Mouse (Mus musculus): ENCODE results near the gene Hdgf. TPM values are rescaled to one million over a fixed set of nuclear protein-coding genes. Genes with fewer than 3 reads are reported as not detected.

Gene Hdgf
- polyA plus RNA-seq, 1 experiment = 279 TPM

- TF ChIP-seq FOSL1 (IDR thresholded peaks at IDR 0.05; ENCODE audit: insufficient read depth, low read length, poor library complexity, severe bottlenecking) = no peak
- TF ChIP-seq MAX (IDR thresholded peaks at IDR 0.05) = no peak
- no peak for TF ChIP-seq CTCF (IDR thresholded peaks at IDR 0.05; ENCODE audit: control insufficient read depth, insufficient read depth, insufficient read length)
- no peak for TF ChIP-seq MYOD1 (IDR thresholded peaks at IDR 0.05; ENCODE audit: control insufficient read depth, insufficient read length, low read depth)
- no peak for TF ChIP-seq USF1 (IDR thresholded peaks at IDR 0.05; ENCODE audit: low read depth)
- no peak for TF ChIP-seq MYOG (IDR thresholded peaks at IDR 0.05; ENCODE audit: control insufficient read depth, extremely low read depth, insufficient read length)
- TF ChIP-seq CEBPB (IDR thresholded peaks at IDR 0.05; ENCODE audit: low read depth) = no peak
- H3K79me2 ChIP-seq (ENCODE audit: control insufficient read depth, insufficient read depth) = peaks cover 18% of the 10 kb centered on the region
- peaks cover 59% of the 10 kb centered on the region for H3K36me3 ChIP-seq (ENCODE audit: control insufficient read depth, insufficient read depth)
- H3ac ChIP-seq (ENCODE audit: control insufficient read depth, insufficient read length, low read depth) = peak overlapping the region; percentile 72
- H3K27me3 ChIP-seq (ENCODE audit: control insufficient read depth, insufficient read depth, insufficient read length) = no peaks in the 10 kb centered on the region
- peaks cover 10% of the 10 kb centered on the region for H3K79me3 ChIP-seq (ENCODE audit: low read depth)
- H3K4me3 ChIP-seq (ENCODE audit: insufficient read depth, poor library complexity, severe bottlenecking) = peak overlapping the region; percentile 53
Measured at GRCm38 (mm10) chr3:87920270-87920943, 14.3 kb downstream of the Hdgf start.

DNA sequence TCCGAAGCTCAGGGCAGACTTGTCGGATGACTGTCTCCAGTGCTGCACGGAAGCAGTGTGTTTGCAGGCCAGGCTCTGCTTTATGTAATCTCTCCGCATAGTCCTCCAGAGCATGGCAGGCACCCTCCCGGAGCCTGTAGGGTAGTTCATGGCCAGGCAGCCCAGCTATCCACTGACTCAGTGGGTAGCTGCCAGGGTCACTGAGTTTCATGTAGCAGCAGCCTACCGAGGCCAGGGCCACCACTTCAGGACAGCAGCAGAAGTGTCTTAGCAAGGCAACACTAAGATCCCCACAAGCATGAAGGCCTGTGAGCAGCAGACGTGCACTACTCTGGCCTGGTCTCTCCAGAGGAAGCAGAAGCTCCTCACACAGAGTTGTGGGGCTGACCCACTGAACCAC, 18.9 kb downstream of the Hdgf start:
- no peak overlapping the region for H3K4me3 ChIP-seq (ENCODE audit: insufficient read depth, poor library complexity, severe bottlenecking)
- no peak for TF ChIP-seq MYOG (IDR thresholded peaks at IDR 0.05; ENCODE audit: control insufficient read depth, extremely low read depth, insufficient read length)
- no peak for TF ChIP-seq MAX (IDR thresholded peaks at IDR 0.05)
- TF ChIP-seq CEBPB (IDR thresholded peaks at IDR 0.05; ENCODE audit: low read depth) = no peak
- no peak for TF ChIP-seq MYOD1 (IDR thresholded peaks at IDR 0.05; ENCODE audit: control insufficient read depth, insufficient read length, low read depth)
- no peak for TF ChIP-seq CTCF (IDR thresholded peaks at IDR 0.05; ENCODE audit: control insufficient read depth, insufficient read depth, insufficient read length)
- no peak for TF ChIP-seq FOSL1 (IDR thresholded peaks at IDR 0.05; ENCODE audit: insufficient read depth, low read length, poor library complexity, severe bottlenecking)
- TF ChIP-seq USF1 (IDR thresholded peaks at IDR 0.05; ENCODE audit: low read depth) = no peak
- no peaks in the 10 kb centered on the region for H3K27me3 ChIP-seq (ENCODE audit: control insufficient read depth, insufficient read depth, insufficient read length)
- no peak overlapping the region for H3ac ChIP-seq (ENCODE audit: control insufficient read depth, insufficient read length, low read depth)
- H3K36me3 ChIP-seq (ENCODE audit: control insufficient read depth, insufficient read depth) = peaks cover 60% of the 10 kb centered on the region
- peaks cover 19% of the 10 kb centered on the region for H3K79me3 ChIP-seq (ENCODE audit: low read depth)
- H3K79me2 ChIP-seq (ENCODE audit: control insufficient read depth, insufficient read depth) = peaks cover 40% of the 10 kb centered on the region

DNA sequence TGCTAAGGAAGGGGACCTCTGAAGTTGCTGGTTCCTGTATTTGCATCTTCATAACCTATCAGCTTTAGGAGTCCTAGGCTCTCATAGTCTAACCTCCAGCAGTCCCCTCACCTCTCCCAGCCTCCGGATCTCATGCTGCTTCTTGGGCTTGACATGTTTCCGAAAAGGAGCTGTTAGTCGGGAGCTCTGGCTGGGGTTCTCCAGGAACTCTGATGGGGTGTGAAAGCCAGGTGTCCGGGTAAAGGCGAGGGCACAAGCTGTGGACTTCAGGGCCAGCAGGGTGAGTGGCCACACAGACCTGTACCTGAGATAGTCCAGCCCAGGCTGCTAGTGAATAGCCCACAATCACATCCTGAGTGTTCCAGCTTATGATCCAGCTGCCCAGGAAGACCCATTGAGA, 21.3 kb downstream of the Hdgf start:
- Histone ChIP-seq H3K79me2 (ENCODE audit: control insufficient read depth, insufficient read depth) (peaks cover 50% of the 10 kb centered on the region), H3K27me3 (ENCODE audit: control insufficient read depth, insufficient read depth, insufficient read length) (no peaks in the 10 kb centered on the region), H3K4me3 (ENCODE audit: insufficient read depth, poor library complexity, severe bottlenecking) (no peak overlapping the region), H3K79me3 (ENCODE audit: low read depth) (peaks cover 31% of the 10 kb centered on the region), H3ac (ENCODE audit: control insufficient read depth, insufficient read length, low read depth) (no peak overlapping the region), H3K36me3 (ENCODE audit: control insufficient read depth, insufficient read depth) (peaks cover 66% of the 10 kb centered on the region)
- no peak for TF ChIP-seq MYOD1 (IDR thresholded peaks at IDR 0.05; ENCODE audit: control insufficient read depth, insufficient read length, low read depth)
- TF ChIP-seq CEBPB (IDR thresholded peaks at IDR 0.05; ENCODE audit: low read depth) = no peak
- TF ChIP-seq USF1 (IDR thresholded peaks at IDR 0.05; ENCODE audit: low read depth) = no peak
- no peak for TF ChIP-seq MYOG (IDR thresholded peaks at IDR 0.05; ENCODE audit: control insufficient read depth, extremely low read depth, insufficient read length)
- no peak for TF ChIP-seq CTCF (IDR thresholded peaks at IDR 0.05; ENCODE audit: control insufficient read depth, insufficient read depth, insufficient read length)
- TF ChIP-seq MAX (IDR thresholded peaks at IDR 0.05) = no peak
- no peak for TF ChIP-seq FOSL1 (IDR thresholded peaks at IDR 0.05; ENCODE audit: insufficient read depth, low read length, poor library complexity, severe bottlenecking)

DNA sequence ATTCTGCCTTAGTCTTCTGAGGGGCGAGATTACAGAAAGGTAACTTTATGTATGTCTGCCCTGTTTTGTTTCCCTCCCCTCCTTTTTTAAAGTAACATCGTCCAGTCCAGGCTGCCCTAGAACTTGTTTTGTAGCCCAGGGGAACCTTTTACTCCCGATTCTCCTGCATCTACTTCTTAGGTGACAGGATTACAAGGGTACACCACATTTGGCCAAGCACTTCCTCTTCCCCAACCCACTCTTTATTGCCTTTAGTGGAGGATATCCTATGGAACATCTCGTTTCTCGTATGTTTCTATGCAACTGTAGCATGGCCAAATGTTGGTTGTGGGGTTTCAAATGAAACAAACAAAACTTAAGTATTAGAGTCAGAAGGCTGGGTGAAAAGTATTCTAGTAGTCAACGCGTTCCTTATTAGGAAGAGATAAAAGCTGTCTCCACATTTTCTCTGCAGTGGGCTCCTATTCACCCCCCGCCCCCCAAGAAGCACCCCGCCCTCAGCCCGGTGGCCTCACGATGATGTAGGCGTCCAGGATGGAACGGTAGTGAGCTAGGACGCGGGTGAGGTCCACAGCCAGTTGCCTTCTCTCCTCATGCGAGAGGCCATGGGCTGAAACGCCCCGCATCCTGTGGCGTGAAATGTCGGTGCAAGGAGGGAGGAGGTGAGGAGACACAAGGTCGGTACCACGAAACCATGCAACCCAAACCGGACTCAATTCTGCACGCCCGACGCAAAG, 23.4 kb downstream of the Hdgf start:
- peak overlapping the region; percentile 75 for H3K4me3 ChIP-seq (ENCODE audit: insufficient read depth, poor library complexity, severe bottlenecking)
- peaks cover 49% of the 10 kb centered on the region for H3K79me3 ChIP-seq (ENCODE audit: low read depth)
- H3K27me3 ChIP-seq (ENCODE audit: control insufficient read depth, insufficient read depth, insufficient read length) = no peaks in the 10 kb centered on the region
- peaks cover 67% of the 10 kb centered on the region for H3K36me3 ChIP-seq (ENCODE audit: control insufficient read depth, insufficient read depth)
- TF ChIP-seq FOSL1 (IDR thresholded peaks at IDR 0.05; ENCODE audit: insufficient read depth, low read length, poor library complexity, severe bottlenecking) (no peak), CTCF (IDR thresholded peaks at IDR 0.05; ENCODE audit: control insufficient read depth, insufficient read depth, insufficient read length) (no peak), CEBPB (IDR thresholded peaks at IDR 0.05; ENCODE audit: low read depth) (no peak), MAX (IDR thresholded peaks at IDR 0.05) (no peak), MYOD1 (IDR thresholded peaks at IDR 0.05; ENCODE audit: control insufficient read depth, insufficient read length, low read depth) (no peak), USF1 (IDR thresholded peaks at IDR 0.05; ENCODE audit: low read depth) (no peak), MYOG (IDR thresholded peaks at IDR 0.05; ENCODE audit: control insufficient read depth, extremely low read depth, insufficient read length) (no peak)
- H3ac ChIP-seq (ENCODE audit: control insufficient read depth, insufficient read length, low read depth) = peak overlapping the region; percentile 98
- H3K79me2 ChIP-seq (ENCODE audit: control insufficient read depth, insufficient read depth) = peaks cover 70% of the 10 kb centered on the region

DNA sequence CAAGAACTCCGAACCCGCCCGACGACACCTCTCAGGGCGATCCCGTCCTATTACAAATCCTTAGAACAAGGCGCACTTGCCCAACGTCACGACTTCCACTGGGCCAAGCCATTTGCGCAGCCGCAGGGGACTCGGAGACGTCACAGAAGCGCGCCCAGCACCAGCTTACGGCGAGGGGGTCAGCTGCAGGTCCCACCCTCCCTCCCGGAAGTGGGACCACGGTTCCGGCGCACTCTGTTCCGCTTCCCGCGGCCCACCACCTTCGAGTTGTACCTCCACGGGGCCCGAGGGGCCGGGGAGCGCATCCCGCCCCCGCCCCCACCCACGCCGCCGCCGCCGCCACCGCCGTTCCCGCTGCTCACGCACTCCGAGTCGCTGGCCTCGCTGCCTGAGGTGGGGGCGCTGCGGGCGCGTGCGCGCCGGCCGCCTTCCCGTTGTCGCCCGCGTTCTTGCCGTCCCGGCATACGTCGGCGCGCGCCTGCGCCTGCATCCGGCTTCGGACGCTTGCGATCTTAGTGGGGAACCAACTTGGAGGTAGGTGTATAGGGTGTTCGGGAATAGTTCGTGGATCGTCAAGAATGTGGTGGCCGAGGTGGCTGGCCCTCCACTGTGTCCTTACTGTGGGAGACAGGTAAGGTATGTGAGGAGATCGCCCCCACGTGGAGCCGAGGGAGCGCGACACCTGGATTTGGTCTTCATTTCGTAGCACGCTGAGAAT, 24.1 kb downstream of the Hdgf start, which contains the start of the genes Isg20l2 and Rrnad1:
Gene Isg20l2 (plus strand): TSS at position 237 of the 718 bp plus-strand sequence.
Gene Rrnad1 (minus strand): TSS at position 640 of the 718 bp plus-strand sequence.
- H3K4me3 ChIP-seq (ENCODE audit: insufficient read depth, poor library complexity, severe bottlenecking) = peak within 1 kb of the TSS; percentile 75
- H3K79me3 ChIP-seq (ENCODE audit: low read depth) = peaks cover 55% of the 10 kb centered on the region
- peaks cover 67% of the 10 kb centered on the region for H3K36me3 ChIP-seq (ENCODE audit: control insufficient read depth, insufficient read depth)
- no peaks in the 10 kb centered on the region for H3K27me3 ChIP-seq (ENCODE audit: control insufficient read depth, insufficient read depth, insufficient read length)
- TF ChIP-seq CEBPB (IDR thresholded peaks at IDR 0.05; ENCODE audit: low read depth) = no peak
- peak; percentile 28 for TF ChIP-seq MAX (IDR thresholded peaks at IDR 0.05)
- peak; percentile 59 for TF ChIP-seq CTCF (IDR thresholded peaks at IDR 0.05; ENCODE audit: control insufficient read depth, insufficient read depth, insufficient read length)
- peaks cover 77% of the 10 kb centered on the region for H3K79me2 ChIP-seq (ENCODE audit: control insufficient read depth, insufficient read depth)
- peak within 1 kb of the TSS; percentile 98 for H3ac ChIP-seq (ENCODE audit: control insufficient read depth, insufficient read length, low read depth)

All from C2C12 (cell line).